Mouse (Mus musculus): Measurements from ENCODE around the gene Pprc1. TPM values are rescaled to one million over a fixed set of nuclear protein-coding genes. Genes with fewer than 3 reads are reported as not detected.
A peak's percentile ranks its signal among the peaks of the same experiment; 100 is the strongest.

Pprc1 gene
- total RNA-seq (2021) = 10 to 100 TPM; 12.5 to 13.7 TPM
- long read RNA-seq, experiment 1, partial matches to known transcripts = 1 of 2 reads
- long read RNA-seq, experiment 1, other reads (novel, unspliced or antisense) = 1 of 2 reads
- long read RNA-seq, experiment 2, full-length matches to known transcripts = 1 of 3 reads
- long read RNA-seq, experiment 2, partial matches to known transcripts = 2 of 3 reads
- long read RNA-seq, experiment 2, other reads (novel, unspliced or antisense) = 0 of 3 reads

GRCm38 (mm10) chr19:46044271-46044992 is at the start of gene Pprc1:
Gene Pprc1 (plus strand): TSS chr19:46044886.
- DNase-seq = peak; percentile 70

GRCm38 (mm10) chr19:45997365-45997764 is 47.3 kb upstream of the Pprc1 start:
- no peak for DNase-seq

- peak; percentile 91 for DNase-seq
Observed at GRCm38 (mm10) chr19:45997785-45998693, 46.6 kb upstream of the Pprc1 start, which contains the start of gene Armh3. Gene Armh3 (minus strand): TSS chr19:45998488.

GRCm38 (mm10) chr19:45998694-45999217 is 45.9 kb upstream of the Pprc1 start:
- DNase-seq = no peak

GRCm38 (mm10) chr19:45999378-45999777 is 45.3 kb upstream of the Pprc1 start:
- DNase-seq = no peak

GRCm38 (mm10) chr19:46002279-46002678 is 42.4 kb upstream of the Pprc1 start:
- DNase-seq = no peak

- DNase-seq = peak; percentile 91
Observed at GRCm38 (mm10) chr19:46003371-46004226, 41.1 kb upstream of the Pprc1 start, which contains the start of gene Hps6. Gene Hps6 (plus strand): TSS chr19:46003508.

GRCm38 (mm10) chr19:46004814-46005466 is 39.7 kb upstream of the Pprc1 start:
- DNase-seq = no peak

GRCm38 (mm10) chr19:46005680-46006079 is 39.0 kb upstream of the Pprc1 start:
- DNase-seq = no peak

GRCm38 (mm10) chr19:46014572-46015178 is 30.0 kb upstream of the Pprc1 start:
- peak; percentile 72 for DNase-seq

GRCm38 (mm10) chr19:46016023-46016422 is 28.7 kb upstream of the Pprc1 start:
- DNase-seq = no peak

- DNase-seq = no peak
Observed at GRCm38 (mm10) chr19:46024959-46025358, 19.7 kb upstream of the Pprc1 start.

GRCm38 (mm10) chr19:46026567-46026966 is 18.1 kb upstream of the Pprc1 start:
- no peak for DNase-seq

GRCm38 (mm10) chr19:46028747-46029320 is 15.9 kb upstream of the Pprc1 start:
- DNase-seq = no peak

GRCm38 (mm10) chr19:46029652-46030051 is 15.0 kb upstream of the Pprc1 start:
- DNase-seq = no peak

- no peak for DNase-seq
Observed at GRCm38 (mm10) chr19:46030196-46030983, 14.3 kb upstream of the Pprc1 start.

- no peak for DNase-seq
Observed at GRCm38 (mm10) chr19:46031689-46032432, 12.8 kb upstream of the Pprc1 start.

All from gastrocnemius, postnatal 25 days (tissue).